24 mouse cellular contexts compared by ENCODE assay signal in genomic region chr5:122108104-122108503, GRCm38 (mm10). TPM values are rescaled to one million over a fixed set of nuclear protein-coding genes. Genes with fewer than 3 reads are reported as not detected.
DNase-seq lines count a peak whose midpoint lies in the region; ATAC-seq and TF ChIP-seq lines count a peak whose summit lies in the region.
"Had no signal": no experiment of that assay in that cellular context is flagged by ENCODE, and none has a peak within 500 bp of the region (broad histone marks: within the 10 kb centered on the region; RNA-seq: fewer than 3 reads in every experiment).

No protein-coding gene starts in this region.

- H3K4me1 ChIP-seq in forebrain, embryonic 11.5 days (replicated peaks; ENCODE audit: control insufficient read depth, insufficient read depth, low read length) = no peaks in the 10 kb centered on the region; the same call in 1 of the 2 replicates
- H3K4me1 ChIP-seq in forebrain, postnatal 0 days (ENCODE audit: insufficient read depth) = no peaks in the 10 kb centered on the region
- no peaks in the 10 kb centered on the region for H3K4me1 ChIP-seq in heart, adult 2 months (ENCODE audit: control insufficient read depth, insufficient read depth, low read length)
- H3K4me1 ChIP-seq in heart, embryonic 15.5 days (replicated peaks) = peaks cover 5% of the 10 kb centered on the region

- WGBS in forebrain, embryonic 11.5 days = 69% methylated on average over 6 of the region's 6 CpGs
- WGBS in forebrain, postnatal 0 days = 77% methylated on average over 6 of the region's 6 CpGs
- WGBS in heart, adult 2 months = 37% methylated on average over 6 of the region's 6 CpGs
- WGBS in heart, embryonic 15.5 days = 37% methylated on average over 6 of the region's 6 CpGs

- no peak overlapping the region for H3K27ac ChIP-seq in forebrain, embryonic 11.5 days (ENCODE audit: low read depth, low read length)
- H3K27ac ChIP-seq in forebrain, postnatal 0 days (ENCODE audit: low read depth, low read length) = no peak overlapping the region
- no peak overlapping the region for H3K27ac ChIP-seq in heart, adult 2 months
- H3K27ac ChIP-seq in heart, embryonic 15.5 days = peak overlapping the region; percentile 94
- H3K27ac ChIP-seq: hindbrain, embryonic 13.5 days; hindbrain, postnatal 0 days; kidney, postnatal 0 days had no signal

- no peak for TF ChIP-seq CTCF in forebrain, postnatal 0 days (IDR thresholded peaks at IDR 0.05; ENCODE audit: low read depth)
- TF ChIP-seq CTCF in heart, adult 2 months (IDR thresholded peaks at IDR 0.05) = no peak

- peak; percentile 89 for TF ChIP-seq EP300 in heart, adult 2 months (IDR thresholded peaks at IDR 0.05; ENCODE audit: insufficient read depth, low read depth, low read length)

- no peak overlapping the region for H3K4me3 ChIP-seq in forebrain, embryonic 11.5 days (ENCODE audit: low read depth, low read length)
- H3K4me3 ChIP-seq in forebrain, postnatal 0 days (ENCODE audit: low read depth, low read length) = no peak overlapping the region
- no peak overlapping the region for H3K4me3 ChIP-seq in heart, adult 2 months
- peak overlapping the region; percentile 57 for H3K4me3 ChIP-seq in heart, embryonic 15.5 days
- H3K4me3 ChIP-seq: hindbrain, embryonic 13.5 days had no signal

- no peaks in the 10 kb centered on the region for H3K9me3 ChIP-seq in forebrain, embryonic 11.5 days (ENCODE audit: control insufficient read depth, low read length)
- H3K9me3 ChIP-seq in forebrain, postnatal 0 days (ENCODE audit: low read length) = no peaks in the 10 kb centered on the region
- H3K9me3 ChIP-seq in heart, embryonic 15.5 days (replicated peaks) = no peaks in the 10 kb centered on the region
- H3K9me3 ChIP-seq: G1E; hindbrain, embryonic 13.5 days had no signal

- H3K27me3 ChIP-seq in forebrain, embryonic 11.5 days (ENCODE audit: control insufficient read depth, insufficient read depth, low read length) = no peaks in the 10 kb centered on the region
- H3K27me3 ChIP-seq in forebrain, postnatal 0 days (ENCODE audit: insufficient read depth, low read length) = no peaks in the 10 kb centered on the region
- H3K27me3 ChIP-seq in heart, adult 2 months (ENCODE audit: control insufficient read depth, insufficient read depth, low read length) = no peaks in the 10 kb centered on the region
- no peaks in the 10 kb centered on the region for H3K27me3 ChIP-seq in heart, embryonic 15.5 days
- H3K27me3 ChIP-seq: hindbrain, embryonic 13.5 days had no signal

- H3K9ac ChIP-seq in forebrain, embryonic 11.5 days (ENCODE audit: low read length) = no peak overlapping the region
- H3K9ac ChIP-seq in forebrain, postnatal 0 days = no peak overlapping the region
- no peak overlapping the region for H3K9ac ChIP-seq in heart, adult 2 months (ENCODE audit: low read depth, low read length)
- H3K9ac ChIP-seq in heart, embryonic 15.5 days = no peak overlapping the region
- H3K9ac ChIP-seq: hindbrain, embryonic 13.5 days had no signal

- no peaks in the 10 kb centered on the region for H3K79me2 ChIP-seq in heart, adult 2 months (replicated peaks; ENCODE audit: control insufficient read depth, insufficient read depth, low read length)

- no peaks in the 10 kb centered on the region for H3K36me3 ChIP-seq in forebrain, embryonic 11.5 days (ENCODE audit: control insufficient read depth, insufficient read depth, low read length)
- H3K36me3 ChIP-seq in forebrain, postnatal 0 days (ENCODE audit: insufficient read depth) = no peaks in the 10 kb centered on the region
- no peaks in the 10 kb centered on the region for H3K36me3 ChIP-seq in heart, adult 2 months (ENCODE audit: control insufficient read depth, insufficient read depth, low read length)
- H3K36me3 ChIP-seq in heart, embryonic 15.5 days = no peaks in the 10 kb centered on the region; the same call in 1 of the 2 replicates
- H3K36me3 ChIP-seq: G1E; hindbrain, embryonic 13.5 days had no signal

- ATAC-seq in forebrain, embryonic 11.5 days (replicated peaks; ENCODE audit: low FRiP score) = no peak
- ATAC-seq in forebrain, postnatal 0 days = no peak
- no peak for ATAC-seq in heart, embryonic 15.5 days (replicated peaks; ENCODE audit: insufficient number of reproducible peaks, insufficient read depth, low FRiP score, low read depth)
- ATAC-seq: CD4-positive, CD25-positive, alpha-beta regulatory T cell, adult 4 months; forebrain, embryonic 14.5 days; hindbrain, postnatal 0 days had no signal

- no peak overlapping the region for H3K4me2 ChIP-seq in forebrain, embryonic 11.5 days (ENCODE audit: low read depth, low read length, severe bottlenecking)
- H3K4me2 ChIP-seq in forebrain, postnatal 0 days (ENCODE audit: low read depth) = no peak overlapping the region
- peak overlapping the region; percentile 64 for H3K4me2 ChIP-seq in heart, embryonic 15.5 days
- H3K4me2 ChIP-seq: hindbrain, embryonic 13.5 days had no signal

- peak; percentile 22 for DNase-seq in forebrain, embryonic 11.5 days (ENCODE audit: low spot score)
- no peak for DNase-seq in forebrain, postnatal 0 days
- DNase-seq in heart, adult 2 months = peak; percentile 42 to 49
- no peak for DNase-seq in heart, postnatal 14 days
- peak; percentile 39 for DNase-seq in heart, postnatal 4 days
- no peak for DNase-seq in adrenal gland, postnatal 14 days
- DNase-seq in gastrocnemius, postnatal 4 days (ENCODE audit: low spot score in 2 of 2) = no peak
- DNase-seq: adrenal gland, postnatal 25 days; B cell, adult 2 months; cerebellum, adult 18-20 months; cerebellum, adult 9-11 months; cerebellum, postnatal 36 days; gastrocnemius, postnatal 14 days; kidney, adult 11 months; kidney, adult 9 months had no signal

- intact Hi-C loops in heart, adult 2 months (cut with DNase I) = no loop called here
- intact Hi-C loops in heart, postnatal 14 days (cut with DNase I) = no loop called here

- TF ChIP-seq POLR2A in heart, adult 2 months (IDR thresholded peaks at IDR 0.05; ENCODE audit: insufficient read depth, low read depth, low read length) = peak; percentile 60

RNA-seq across cellular contexts. Expression of gene Myl2, which starts 7.4 kb away (rescaled TPM):
- not detected in 2 replicates for polyA plus RNA-seq in forebrain, embryonic 11.5 days (2014; fragmentation: Nextera tagmentation; extraction: Ambion mirVana)
- 0.38 and 2.9 TPM in 2 replicates for total RNA-seq in forebrain, postnatal 0 days (2014; rRNA removed)
- 1.7 TPM in 2 replicates for polyA plus RNA-seq in forebrain, postnatal 0 days (2015; fragmentation: Nextera tagmentation; extraction: Ambion mirVana)
- total RNA-seq in heart, adult 2 months (2021) = over 10,000 TPM; 18,797 to 22,206 TPM
- 7,725 and 11,177 TPM in 2 replicates for polyA plus RNA-seq in heart, adult 2 months (2012; rRNA removed)
- total RNA-seq in heart, postnatal 14 days (2021) = over 10,000 TPM; 16,479 to 17,190 TPM
- 7,334 and 9,932 TPM in 2 replicates for polyA plus RNA-seq in heart, embryonic 15.5 days (2015; fragmentation: Nextera tagmentation; extraction: Ambion mirVana)
- over 10,000 TPM; 18,495 to 19,403 TPM for total RNA-seq in heart, postnatal 4 days (2021)
- not detected in 2 replicates for total RNA-seq in adrenal gland, postnatal 14 days (2021)
- 100 to 1,000 TPM; 652 to 792 TPM for total RNA-seq in gastrocnemius, postnatal 4 days (2021)
- total RNA-seq: adrenal gland, postnatal 25 days; G1E; hematopoietic stem cell, adult 5-6 weeks; hindbrain, postnatal 0 days had no signal
- polyA plus RNA-seq: CD4-positive, CD25-positive, alpha-beta regulatory T cell, adult 4 months; G1E; intestine, embryonic 14.5 days had no signal

RNA-seq across cellular contexts. Expression of gene Ccdc63, which starts 32.5 kb away (rescaled TPM):
- polyA plus RNA-seq in forebrain, embryonic 11.5 days (2014; fragmentation: Nextera tagmentation; extraction: Ambion mirVana) = not detected in 2 replicates
- 0.43 TPM in 1 of 2 replicates, not detected in the other for total RNA-seq in forebrain, postnatal 0 days (2014; rRNA removed)
- polyA plus RNA-seq in forebrain, postnatal 0 days (2015; fragmentation: Nextera tagmentation; extraction: Ambion mirVana) = 0.08 and 0.16 TPM in 2 replicates
- under 1 TPM in 1 of 2 experiments, not detected in 1; 0.16 TPM for total RNA-seq in heart, adult 2 months (2021)
- 0.08 and 0.12 TPM in 2 replicates for polyA plus RNA-seq in heart, adult 2 months (2012; rRNA removed)
- not detected for total RNA-seq in heart, postnatal 14 days (2021)
- 0.16 and 0.42 TPM in 2 replicates for polyA plus RNA-seq in heart, embryonic 15.5 days (2015; fragmentation: Nextera tagmentation; extraction: Ambion mirVana)
- total RNA-seq in heart, postnatal 4 days (2021) = under 1 TPM in 1 of 2 experiments, not detected in 1; 0.36 TPM
- not detected in 2 replicates for total RNA-seq in adrenal gland, postnatal 14 days (2021)
- total RNA-seq in gastrocnemius, postnatal 4 days (2021) = under 1 TPM; 0.44 to 0.80 TPM
- total RNA-seq: adrenal gland, postnatal 25 days; gastrocnemius, postnatal 14 days had no signal
- polyA plus RNA-seq: forebrain, embryonic 14.5 days; G1E; hindbrain, embryonic 13.5 days; hindbrain, postnatal 0 days; intestine, embryonic 14.5 days; kidney, postnatal 0 days had no signal

RNA-seq across cellular contexts. Expression of gene Ppp1cc, which starts 50.0 kb away (rescaled TPM):
- polyA plus RNA-seq in forebrain, embryonic 11.5 days (2014; fragmentation: Nextera tagmentation; extraction: Ambion mirVana) = 364 and 378 TPM in 2 replicates
- total RNA-seq in forebrain, postnatal 0 days (2014; rRNA removed) = 278 and 322 TPM in 2 replicates
- 193 and 220 TPM in 2 replicates for polyA plus RNA-seq in forebrain, postnatal 0 days (2015; fragmentation: Nextera tagmentation; extraction: Ambion mirVana)
- 100 to 1,000 TPM; 101 to 127 TPM for total RNA-seq in heart, adult 2 months (2021)
- 59.7 and 87.8 TPM in 2 replicates for polyA plus RNA-seq in heart, adult 2 months (2012; rRNA removed)
- 100 to 1,000 TPM; 121 to 152 TPM for total RNA-seq in heart, postnatal 14 days (2021)
- 198 and 233 TPM in 2 replicates for polyA plus RNA-seq in heart, embryonic 15.5 days (2015; fragmentation: Nextera tagmentation; extraction: Ambion mirVana)
- 100 to 1,000 TPM; 216 to 217 TPM for total RNA-seq in heart, postnatal 4 days (2021)
- 155 and 191 TPM in 2 replicates for total RNA-seq in adrenal gland, postnatal 14 days (2021)
- 100 to 1,000 TPM; 134 to 152 TPM for total RNA-seq in gastrocnemius, postnatal 4 days (2021)

RNA-seq across cellular contexts. Expression of gene Cux2, which starts 58.2 kb away (rescaled TPM):
- 11.3 and 13.2 TPM in 2 replicates for polyA plus RNA-seq in forebrain, embryonic 11.5 days (2014; fragmentation: Nextera tagmentation; extraction: Ambion mirVana)
- total RNA-seq in forebrain, postnatal 0 days (2014; rRNA removed) = 44.0 and 52.4 TPM in 2 replicates
- 16.2 and 16.7 TPM in 2 replicates for polyA plus RNA-seq in forebrain, postnatal 0 days (2015; fragmentation: Nextera tagmentation; extraction: Ambion mirVana)
- total RNA-seq in heart, adult 2 months (2021) = 10 to 100 TPM; 18.1 to 18.4 TPM
- polyA plus RNA-seq in heart, adult 2 months (2012; rRNA removed) = 11.4 and 16.7 TPM in 2 replicates
- 10 to 100 TPM; 24.8 to 27.0 TPM for total RNA-seq in heart, postnatal 14 days (2021)
- 3.9 and 4.1 TPM in 2 replicates for polyA plus RNA-seq in heart, embryonic 15.5 days (2015; fragmentation: Nextera tagmentation; extraction: Ambion mirVana)
- 10 to 100 TPM; 12.2 to 13.6 TPM for total RNA-seq in heart, postnatal 4 days (2021)
- total RNA-seq in adrenal gland, postnatal 14 days (2021) = 16.6 and 17.7 TPM in 2 replicates
- total RNA-seq in gastrocnemius, postnatal 4 days (2021) = 1 to 10 TPM; 1.3 to 2.1 TPM
- total RNA-seq: hematopoietic stem cell, adult 5-6 weeks had no signal
- polyA plus RNA-seq: G1E had no signal

Comparison
In these comparisons a context has a peak if more than half of its experiments do, and no peak if none do; other contexts are left out.
1. DNase-seq: peak in forebrain, embryonic 11.5 days (single experiment), heart, adult 2 months (2 of 2) and heart, postnatal 4 days (single experiment); none in forebrain, postnatal 0 days (single experiment), heart, postnatal 14 days (0 of 2), adrenal gland, postnatal 14 days (single experiment) and gastrocnemius, postnatal 4 days (0 of 2).
2. RNA of gene Myl2, which starts 7.4 kb away (total RNA-seq): 18,797 to 22,206 TPM in heart, adult 2 months, 18,495 to 19,403 TPM in heart, postnatal 4 days, 16,479 to 17,190 TPM in heart, postnatal 14 days and 652 to 792 TPM in gastrocnemius, postnatal 4 days; 0.38 to 2.9 TPM in forebrain, postnatal 0 days and not detected in adrenal gland, postnatal 14 days; every median in the first group is over 100 times any median in the second.